Mouse (Mus musculus) lung, postnatal 0 days (tissue): Measurements from ENCODE around the gene Spred2.

Experiments
- CTCF ChIP-seq: IDR thresholded peaks from 2 replicates; pipeline ENCODE4 v1.5.1; 2016; ENCODE audit warnings: antibody characterized with exemption, mild to moderate bottlenecking
- EP300 ChIP-seq: IDR thresholded peaks from 2 replicates; pipeline ENCODE4 v1.6.1; 2016; ENCODE audit warnings: antibody characterized with exemption, mild to moderate bottlenecking, control low read depth

GRCm38 (mm10) chr11:20035972-20036371 is 111.8 kb downstream of the Spred2 start:
- TF ChIP-seq CTCF (no peak), EP300 (no peak)
